Mouse (Mus musculus) CD4-positive helper T cell, adult 2 months (primary cell): Measurements from ENCODE around the gene Arl1.
"Not testable (repeated sequence)": the region's sequence is repeated elsewhere in the genome, so short reads cannot be mapped to it uniquely, and the experiment has no call there.

Experiments
- DNase-seq: peaks from one replicate; pipeline ENCODE4 v3.0.0-alpha.2; 2012; ENCODE audit warnings: low read depth, missing footprints, low spot score

The Arl1 gene

GRCm38 (mm10) chr10:88761524-88762212 lies 31.0 kb downstream of the Arl1 start:
- no peak for DNase-seq

DNA sequence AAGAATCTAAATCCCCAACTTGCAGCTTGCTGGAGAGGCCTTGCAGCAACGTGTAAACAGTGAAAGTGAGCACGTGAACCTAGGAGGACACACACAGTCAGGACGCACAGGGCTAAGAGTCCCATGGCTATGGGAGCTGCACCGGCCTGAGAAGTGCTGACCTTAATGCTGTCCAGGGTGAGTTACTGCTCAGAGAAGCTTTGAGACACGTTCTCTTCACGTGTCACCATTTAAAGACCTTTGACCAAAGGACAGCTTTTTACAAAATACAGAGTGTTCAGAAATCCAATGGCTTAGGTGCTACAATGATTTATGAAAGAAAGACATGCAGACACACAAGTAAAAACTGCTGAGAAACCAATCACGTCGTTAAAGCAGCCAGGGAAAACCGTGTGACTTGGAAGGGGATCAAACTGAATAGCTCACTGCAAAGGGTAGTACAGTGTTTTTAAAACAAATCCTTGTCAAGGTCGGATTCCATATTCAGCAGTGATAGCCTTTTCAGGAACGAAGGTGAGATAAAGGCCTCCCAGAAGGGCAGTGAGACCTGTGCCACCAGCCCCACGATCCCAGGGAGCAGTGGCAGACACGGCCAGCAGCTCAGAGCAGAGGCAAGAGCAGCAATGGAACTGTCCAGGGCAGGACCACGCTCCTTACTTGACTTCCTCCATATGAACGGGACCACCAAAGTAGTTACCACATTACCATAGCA lies 34.9 kb downstream of the Arl1 start:
- DNase-seq, result no peak

- DNase-seq, result no peak
Measured at GRCm38 (mm10) chr10:88768961-88769360, 38.3 kb downstream of the Arl1 start.

- no peak for DNase-seq
Measured at GRCm38 (mm10) chr10:88769676-88770075, 39.0 kb downstream of the Arl1 start.

DNA sequence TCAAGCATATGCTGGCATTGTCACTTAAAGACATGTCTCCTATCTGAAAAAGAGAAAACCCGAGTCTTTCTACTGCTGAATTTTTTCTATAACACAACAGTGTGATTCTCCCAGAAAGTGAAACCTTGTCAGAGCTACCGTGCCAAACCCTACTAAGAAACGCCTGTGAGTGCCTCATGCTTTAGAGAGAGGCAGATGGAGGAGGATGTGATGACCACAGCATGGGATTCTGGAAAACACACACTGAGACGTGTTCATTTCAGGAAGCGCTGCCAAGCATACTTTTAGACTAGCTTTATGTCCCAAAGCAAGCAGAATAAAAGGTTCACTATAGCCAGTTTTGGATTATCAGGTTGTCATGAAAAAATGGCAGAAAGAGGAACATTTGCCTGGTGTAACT lies 42.3 kb downstream of the Arl1 start:
- DNase-seq, result not testable (repeated sequence)

DNA sequence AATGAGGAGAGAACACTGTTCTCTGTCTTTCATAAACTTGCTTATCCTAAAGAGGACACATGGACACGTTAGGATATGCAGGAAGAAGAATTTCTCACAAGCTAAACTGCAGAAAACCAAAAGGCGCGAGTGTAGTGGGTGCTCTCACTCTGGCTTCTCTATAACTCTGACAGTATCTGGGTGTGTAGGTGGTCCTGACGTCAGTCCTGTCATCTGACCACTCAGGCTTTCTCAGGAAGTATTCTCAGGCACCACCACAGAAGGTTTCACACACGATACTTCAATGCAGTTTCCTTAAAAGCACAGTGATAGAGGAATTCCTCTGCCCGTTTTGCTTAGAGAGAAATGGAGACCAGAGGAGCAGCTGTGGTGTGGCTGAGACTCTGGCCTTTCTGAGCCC lies 45.5 kb downstream of the Arl1 start:
- no peak for DNase-seq

DNA sequence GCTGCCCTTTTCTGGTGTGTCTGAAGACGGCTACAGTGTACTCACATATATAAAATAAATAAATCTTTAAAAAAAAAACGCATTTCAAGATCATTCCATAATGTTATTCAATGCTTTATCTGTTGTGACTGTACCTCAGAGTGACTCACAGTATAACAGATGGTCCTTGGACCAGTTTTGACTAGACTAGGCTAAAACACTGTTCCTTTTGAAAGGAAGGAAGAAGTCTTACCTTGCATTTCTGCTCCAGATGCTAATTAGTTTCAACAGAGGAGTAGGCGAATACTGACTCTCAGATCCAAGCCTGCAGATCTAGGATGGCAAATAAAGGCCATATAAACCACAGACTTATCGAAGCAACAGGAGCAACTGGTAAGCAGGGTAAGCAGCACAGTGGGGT lies 50.1 kb downstream of the Arl1 start:
- DNase-seq, result no peak

DNA sequence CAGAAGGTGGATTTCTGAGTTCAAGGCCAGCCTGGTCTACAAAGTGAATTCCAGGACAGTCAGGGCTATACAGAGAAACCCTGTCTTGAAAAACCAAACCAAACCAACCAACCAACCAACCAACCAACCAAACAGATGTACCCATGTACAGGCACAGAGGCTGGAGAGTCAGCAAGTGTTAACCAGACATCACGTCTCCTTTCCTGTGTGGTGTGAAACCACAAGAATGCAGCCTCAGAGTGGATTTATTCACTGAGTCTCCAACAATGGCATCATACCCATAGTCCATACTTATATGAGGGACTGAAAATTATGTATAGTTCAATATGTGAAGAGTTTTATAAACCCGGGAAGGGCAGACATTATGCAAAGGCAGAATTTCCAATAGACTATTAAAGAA lies 52.5 kb downstream of the Arl1 start:
- not testable (repeated sequence) for DNase-seq

DNA sequence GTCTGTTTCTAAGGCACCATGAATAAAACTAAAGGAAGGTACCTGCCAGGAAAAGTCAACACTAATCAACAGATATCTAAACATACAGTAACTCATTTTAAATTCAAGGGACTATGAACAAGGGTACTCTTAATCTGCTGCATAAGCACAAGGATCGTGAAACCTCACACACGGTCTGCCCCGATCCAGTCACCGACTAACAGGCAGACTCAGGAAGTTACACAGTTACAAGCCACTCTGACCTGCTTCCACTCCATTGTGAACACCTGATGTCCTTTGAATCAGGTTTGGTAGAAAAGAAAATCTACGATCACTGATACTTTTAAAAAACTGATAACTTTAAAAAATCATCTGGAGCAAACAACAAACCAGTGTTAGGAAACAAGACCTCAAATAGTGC lies 53.3 kb downstream of the Arl1 start:
- no peak for DNase-seq

GRCm38 (mm10) chr10:88784513-88784931 lies 53.9 kb downstream of the Arl1 start:
- DNase-seq, result no peak

DNA sequence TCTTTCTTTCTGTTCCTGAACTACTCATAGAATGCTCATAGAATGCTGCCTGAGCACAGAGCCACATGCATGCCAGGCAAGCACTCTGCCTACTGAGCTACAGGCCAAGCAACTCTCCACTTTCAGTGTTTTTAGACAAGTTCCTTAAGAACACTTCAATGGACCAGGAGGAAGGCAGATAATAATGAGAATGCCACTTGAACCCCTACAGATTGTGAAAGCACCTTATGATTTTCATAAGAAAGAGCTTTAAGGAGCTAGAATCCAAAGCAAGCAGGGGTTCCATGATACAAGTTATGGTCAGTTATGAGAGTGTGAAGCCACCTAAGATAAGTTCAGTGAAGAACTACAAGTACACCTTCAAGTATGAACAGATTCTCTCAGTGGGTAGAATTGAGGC lies 63.0 kb downstream of the Arl1 start:
- no peak for DNase-seq
